Mouse (Mus musculus): ENCODE results near the gene Aen. TPM values are rescaled to one million over a fixed set of nuclear protein-coding genes. Genes with fewer than 3 reads are reported as not detected.

Gene Aen
- total RNA-seq, 2 experiments from 2014 or later, result 20.3 to 21.5 TPM

DNA sequence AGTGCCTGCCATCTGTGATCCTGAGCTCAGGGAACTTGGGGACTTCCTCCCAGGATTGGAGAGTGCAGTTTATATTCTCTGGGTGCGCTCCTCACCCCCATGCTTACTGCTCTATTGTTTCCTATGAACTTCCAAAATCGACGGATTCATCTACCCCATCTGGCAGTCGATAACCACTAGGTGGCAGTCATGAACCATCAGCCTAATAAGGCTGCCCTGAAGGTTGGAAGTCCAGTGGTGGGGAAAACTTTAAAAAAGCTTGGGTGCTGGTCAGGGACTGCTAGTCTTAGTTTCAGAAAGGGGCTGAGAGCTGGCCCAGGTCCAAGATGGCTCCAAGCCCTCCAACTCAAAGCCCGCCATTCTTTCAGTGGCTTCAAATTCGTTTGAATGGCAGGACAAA, 28.6 kb downstream of the Aen start:
- intact Hi-C loops (cut with DNase I), result loop anchor here (1.0 to 10.0 kb wide), 3 partner anchors 156 to 431 kb away; no protein-coding TSS in a partner anchor
- DNase-seq (ENCODE audit: low spot score in 2 of 2), result peak; percentile 61 to 71

DNA sequence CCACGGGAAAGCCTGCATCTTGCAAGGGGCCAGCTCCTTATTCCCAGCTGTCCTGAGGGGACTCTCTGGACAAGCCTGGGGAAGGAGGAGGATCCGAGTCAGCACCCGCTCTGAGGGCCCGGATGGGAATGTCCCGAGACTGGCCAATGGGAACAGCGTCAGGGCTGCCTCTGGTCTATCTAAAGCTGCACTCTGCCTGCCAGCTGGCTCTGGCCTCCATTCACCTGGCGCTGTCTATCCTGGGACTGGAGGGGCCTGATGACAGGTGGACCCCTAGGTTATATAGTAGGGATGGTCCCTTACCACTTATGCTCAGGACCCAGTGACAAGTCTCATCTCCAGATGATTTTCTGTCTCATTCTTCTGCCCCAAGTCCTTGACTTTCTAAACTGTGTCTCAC, 29.1 kb downstream of the Aen start:
- intact Hi-C loops (cut with DNase I), result loop anchor here (1.0 to 10.0 kb wide), 3 partner anchors 156 to 430 kb away; no protein-coding TSS in a partner anchor
- DNase-seq (ENCODE audit: low spot score in 2 of 2), result no peak

DNA sequence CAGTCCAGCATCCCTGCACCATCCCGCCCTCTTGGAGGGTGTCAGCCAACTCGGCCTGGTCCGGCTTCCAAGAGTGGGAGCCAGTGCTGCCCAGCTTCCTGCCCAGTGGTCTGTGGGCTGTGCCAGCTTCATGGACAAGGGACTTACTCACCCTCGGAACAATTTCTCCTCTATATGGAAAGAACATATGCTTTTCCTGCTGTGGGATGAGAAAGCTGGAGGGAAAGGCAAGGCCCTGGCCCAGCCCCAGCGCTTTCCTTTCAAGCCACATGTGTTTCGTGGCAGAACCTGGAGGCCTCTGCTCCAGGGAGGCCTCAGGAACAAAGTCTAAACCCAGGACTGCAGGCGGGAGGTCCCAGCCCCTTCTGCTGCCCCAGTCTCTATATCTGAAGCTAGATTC, 30.0 kb downstream of the Aen start:
- no peak for DNase-seq (ENCODE audit: low spot score in 2 of 2)
- intact Hi-C loops (cut with DNase I), result loop anchor here (10.0 kb wide), 1 partner anchor 429 kb away; no protein-coding TSS in a partner anchor

DNA sequence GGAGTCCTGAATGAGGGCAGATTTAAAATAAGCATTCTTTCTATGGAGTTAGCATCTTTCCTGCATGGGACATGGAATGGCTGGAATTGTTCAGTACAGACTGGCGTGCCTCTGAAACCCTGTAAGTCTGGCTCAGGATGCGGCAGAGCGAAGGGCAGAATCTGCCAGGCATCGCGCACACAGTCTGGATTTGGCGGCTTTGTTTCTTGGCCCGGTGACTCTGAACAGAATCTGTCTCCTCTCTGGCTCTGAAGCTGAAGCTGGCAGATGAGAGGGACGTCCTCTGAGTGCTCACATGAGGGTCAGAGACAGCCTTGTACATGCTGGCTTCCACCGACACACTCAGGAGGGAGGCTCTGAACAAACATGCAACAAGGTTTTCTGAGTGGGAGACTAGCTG, 30.5 kb downstream of the Aen start:
- no peak for DNase-seq (ENCODE audit: low spot score in 2 of 2)
- intact Hi-C loops (cut with DNase I), result loop anchor here (10.0 kb wide), 1 partner anchor 429 kb away; no protein-coding TSS in a partner anchor

DNA sequence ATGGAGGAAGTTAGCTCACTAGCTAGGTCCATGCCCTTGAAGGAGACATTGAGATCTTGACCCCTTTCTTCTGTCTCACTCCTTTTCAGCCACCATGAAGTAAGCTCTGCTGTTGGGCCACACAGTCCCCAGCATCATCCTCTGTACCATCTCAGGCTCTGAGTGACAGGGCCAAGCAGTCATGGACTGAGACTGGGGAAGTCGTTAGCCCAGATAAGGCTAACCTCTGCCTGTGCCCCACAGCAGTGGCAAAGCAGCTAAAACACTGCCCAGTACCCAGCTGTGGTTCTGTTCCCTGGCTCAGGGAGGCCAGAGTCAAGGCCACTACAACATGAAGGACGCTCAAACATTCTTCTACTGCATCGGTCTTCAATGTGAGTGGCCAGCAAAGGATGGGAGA, 31.6 kb downstream of the Aen start:
- intact Hi-C loops (cut with DNase I), result loop anchor here (10.0 kb wide), 1 partner anchor 428 kb away; no protein-coding TSS in a partner anchor
- no peak for DNase-seq (ENCODE audit: low spot score in 2 of 2)

DNA sequence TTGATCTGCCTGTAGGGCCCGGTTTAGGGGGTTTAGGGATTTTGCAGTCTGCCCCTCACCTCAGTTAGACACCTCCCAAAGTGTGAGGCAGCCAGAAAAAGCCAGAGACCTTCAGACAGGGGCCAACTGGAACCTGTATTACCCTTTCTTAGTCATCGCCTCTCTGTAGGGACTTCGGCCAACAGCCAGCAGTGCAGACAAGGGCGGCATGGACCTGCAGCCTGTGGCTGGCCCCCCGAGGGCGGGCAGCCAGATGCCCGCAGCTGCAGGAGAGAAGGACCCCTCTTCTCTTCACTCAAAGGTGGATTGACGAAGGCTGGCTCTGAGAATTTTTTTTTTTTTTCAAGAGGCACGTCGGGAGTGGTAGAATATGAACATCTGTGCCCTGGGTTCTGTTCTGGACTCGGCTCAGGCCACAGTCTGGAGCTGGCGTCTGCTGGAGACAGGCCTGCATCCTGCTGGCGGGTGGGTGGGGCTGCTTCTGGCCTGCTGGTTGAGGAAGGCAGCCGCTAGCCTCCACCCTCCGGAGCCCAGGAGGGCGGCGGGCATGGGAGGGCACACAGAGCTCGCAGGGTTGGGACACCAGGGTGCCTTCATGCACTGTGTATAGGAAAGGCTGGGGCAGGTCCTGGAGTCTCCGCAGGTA, 43.4 kb downstream of the Aen start:
- DNase-seq (ENCODE audit: low spot score in 2 of 2), result no peak
- intact Hi-C loops (cut with DNase I), result no loop called here

DNA sequence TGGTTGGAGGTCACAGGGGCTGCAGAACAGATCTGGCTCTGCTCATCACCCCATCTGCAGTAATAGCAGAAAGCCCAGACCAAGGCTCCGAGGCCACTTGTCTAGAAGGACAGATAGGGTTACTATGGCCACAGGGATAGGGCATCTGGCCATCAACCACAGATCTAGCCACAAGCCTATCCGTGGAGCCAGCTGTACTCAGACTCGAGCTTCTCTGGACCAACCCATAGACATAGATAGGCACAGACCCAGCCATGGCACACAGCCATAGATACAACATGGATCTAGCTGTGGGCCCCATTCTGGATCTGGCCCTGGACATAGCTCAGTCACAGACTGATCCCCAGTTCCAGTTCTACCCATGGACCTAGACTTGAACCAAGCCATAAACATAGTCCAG, 45.3 kb downstream of the Aen start:
- DNase-seq (ENCODE audit: low spot score in 2 of 2), result no peak
- intact Hi-C loops (cut with DNase I), result loop anchor here (5.0 kb wide), 1 partner anchor 116 kb away; no protein-coding TSS in a partner anchor

DNA sequence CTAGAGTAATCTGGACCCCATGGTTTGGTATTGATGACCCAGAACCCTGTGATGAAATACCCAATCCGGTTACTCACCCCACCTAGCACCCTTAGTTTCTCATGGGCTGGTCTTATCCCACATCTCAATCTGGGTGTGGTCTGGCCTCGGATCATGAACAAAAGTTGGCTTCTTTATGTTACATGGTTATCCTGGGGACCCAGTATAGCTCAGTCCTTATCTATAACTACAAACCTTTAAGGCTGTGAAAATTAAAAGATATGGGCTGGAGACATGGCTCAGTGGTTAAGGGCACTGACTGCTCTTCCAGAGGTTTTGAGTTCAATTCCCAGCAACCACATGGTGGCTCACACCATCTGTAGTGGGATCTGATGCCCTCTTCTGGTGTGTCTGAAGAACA, 46.9 kb downstream of the Aen start:
- DNase-seq (ENCODE audit: low spot score in 2 of 2), result no peak
- intact Hi-C loops (cut with DNase I), result loop anchor here (5.0 kb wide), 1 partner anchor 115 kb away; no protein-coding TSS in a partner anchor

DNA sequence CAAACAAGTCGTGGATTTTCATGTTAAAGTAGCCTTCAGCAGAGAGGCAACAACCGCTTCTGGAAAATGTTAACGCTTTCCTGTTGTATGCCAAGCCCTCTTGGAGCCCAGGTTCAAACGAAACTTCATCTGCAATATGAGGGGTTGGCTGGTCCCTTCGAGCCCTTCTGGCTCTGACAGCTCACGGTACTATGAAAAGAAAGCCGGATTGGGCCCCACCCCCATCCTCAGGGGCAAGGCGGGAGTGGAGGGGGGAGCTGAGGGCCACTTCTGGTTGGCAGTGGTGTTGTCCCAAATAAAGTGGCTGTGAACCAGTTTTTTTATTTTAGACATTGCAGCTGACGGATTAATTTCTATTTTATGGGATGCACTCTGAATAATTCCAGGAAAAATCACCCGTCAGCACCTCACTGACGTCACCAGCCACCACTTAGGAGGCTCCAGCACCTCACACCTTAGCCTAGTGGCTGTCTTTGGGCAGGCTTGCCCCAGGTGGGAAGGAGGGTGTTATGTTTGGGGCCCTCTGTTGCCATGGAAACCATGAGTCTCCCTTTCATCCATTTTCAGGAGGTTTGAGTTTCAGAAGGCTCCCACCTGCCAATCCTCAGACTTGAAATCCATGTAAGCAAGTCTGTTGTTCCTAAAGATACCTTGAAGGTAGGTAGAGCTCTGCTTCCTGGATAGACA, 58.4 kb downstream of the Aen start:
- intact Hi-C loops (cut with DNase I), result no loop called here
- no peak for DNase-seq (ENCODE audit: low spot score in 2 of 2)

DNA sequence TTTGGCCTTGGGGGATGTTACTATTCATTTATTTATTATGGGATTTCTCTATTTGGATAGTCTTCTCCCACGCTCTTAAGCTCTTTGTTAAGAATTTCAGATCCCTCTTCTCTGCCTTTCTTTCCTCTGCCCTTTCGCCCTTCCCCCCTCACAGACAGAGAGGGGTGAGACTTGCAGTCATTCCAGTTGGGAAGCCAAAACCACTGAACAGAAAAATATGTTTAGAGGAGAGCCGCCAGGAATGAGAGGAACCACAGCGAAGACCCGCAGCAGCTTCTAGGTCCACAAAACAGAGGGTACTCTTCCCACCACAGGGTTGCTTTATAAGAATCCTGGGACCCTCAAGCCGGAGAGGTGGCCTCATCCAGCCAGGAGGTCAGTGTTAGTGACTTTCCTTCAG, 59.0 kb downstream of the Aen start:
- intact Hi-C loops (cut with DNase I), result no loop called here
- DNase-seq (ENCODE audit: low spot score in 2 of 2), result no peak

DNA sequence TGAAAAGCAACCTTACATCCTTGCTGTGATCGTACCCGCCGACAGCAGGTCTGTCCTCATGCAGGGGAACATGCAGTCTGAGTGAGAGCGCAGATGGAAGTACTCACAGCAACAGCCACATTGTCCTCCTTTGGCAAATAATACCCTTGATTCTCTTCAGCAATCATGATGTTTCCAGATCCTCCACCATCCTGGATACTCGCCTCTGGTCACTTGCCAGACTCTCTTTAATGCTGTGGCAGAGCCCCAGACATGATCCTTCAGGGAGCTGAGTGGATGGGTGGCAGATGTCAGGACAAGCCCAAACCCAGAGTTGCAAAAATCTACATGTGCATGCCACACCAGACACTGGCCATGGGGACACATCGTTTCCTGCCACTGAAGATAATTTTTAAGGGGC, 59.4 kb downstream of the Aen start:
- DNase-seq (ENCODE audit: low spot score in 2 of 2), result no peak
- intact Hi-C loops (cut with DNase I), result no loop called here

DNA sequence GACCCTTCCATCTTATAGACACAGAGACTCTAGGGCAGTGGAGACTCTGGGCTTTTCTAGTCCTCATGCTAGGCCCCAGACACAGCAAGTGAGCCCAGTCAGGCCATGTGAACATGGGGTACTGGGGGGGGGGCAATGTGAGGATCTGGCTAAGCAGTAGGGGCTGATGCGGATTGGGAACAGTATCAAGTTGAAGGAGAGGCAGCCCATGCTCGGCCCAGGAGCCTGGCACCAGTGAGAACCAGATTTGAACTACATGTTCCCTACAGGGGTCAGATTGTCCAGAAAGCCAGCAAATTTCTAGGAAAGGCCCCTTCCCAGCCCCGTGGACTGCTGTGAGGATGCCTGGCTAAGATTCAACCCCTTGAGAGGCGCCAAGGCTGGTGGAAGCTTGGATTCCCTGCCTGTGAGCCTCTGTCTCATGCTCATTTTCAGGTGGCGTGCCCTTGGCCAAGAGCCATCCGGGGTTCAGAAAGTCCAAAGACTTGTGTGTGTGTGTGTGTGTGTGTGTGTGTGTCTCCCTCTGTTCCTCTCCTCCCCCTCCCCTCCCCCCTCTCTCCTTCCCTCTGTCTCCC, 62.9 kb downstream of the Aen start:
- no peak for DNase-seq (ENCODE audit: low spot score in 2 of 2)
- intact Hi-C loops (cut with DNase I), result no loop called here

Small RNA genes within 50 kb of the gene (microRNA-seq; reads per million reads assigned to microRNA genes)
- gene Mir7-2, result 112 to 172 reads per million in 2 experiments

Other genes starting within 250 kb of the Aen start
- gene Ntrk3, start 157.8 kb upstream of the Aen start, total RNA-seq (2021), result 100 to 1,000 TPM; 149 to 159 TPM
- 10 to 100 TPM; 33.3 to 38.5 TPM for gene Mrps11, start 112.7 kb upstream of the Aen start, total RNA-seq (2021)
- gene Mrpl46, start 112.3 kb upstream of the Aen start, total RNA-seq (2021), result 10 to 100 TPM; 31.6 to 36.7 TPM
- 1 to 10 TPM; 5.4 to 5.9 TPM for gene Det1, start 48.6 kb upstream of the Aen start, total RNA-seq (2021)
- gene Isg20, start 17.6 kb downstream of the Aen start, total RNA-seq (2021), result 1 to 10 TPM in 1 of 2 experiments, under 1 TPM in 1; 0.44 to 1.4 TPM
- gene Acan, start 157.6 kb downstream of the Aen start, total RNA-seq (2021), result 1 to 10 TPM; 3.1 to 3.5 TPM
- 1 to 10 TPM; 2.4 to 2.9 TPM for gene Hapln3, start 235.2 kb downstream of the Aen start, total RNA-seq (2021)

Measured in left cerebral cortex, postnatal 25 days (tissue).